Mouse (Mus musculus) thymus, adult 2 months (tissue): ENCODE results near the gene Sec61a1.

Experiments used
- CTCF ChIP-seq: fragments of 200-500 bp; IDR thresholded peaks from 2 replicates; pipeline ENCODE4 v1.5.1; 2012; ENCODE audit warnings: mild to moderate bottlenecking, control low read depth, low read length, moderate library complexity, borderline replicate concordance; ENCODE audit not compliant: control insufficient read depth, poor library complexity, insufficient read depth; ENCODE audit errors: extremely low read depth
- POLR2A ChIP-seq: fragments of 200-500 bp; IDR thresholded peaks from 2 replicates; pipeline ENCODE4 v1.6.1; 2012; ENCODE audit warnings: mild to moderate bottlenecking, low read length, control low read depth, moderate library complexity; ENCODE audit not compliant: control insufficient read depth, poor library complexity, insufficient read depth; ENCODE audit errors: extremely low read depth

DNA sequence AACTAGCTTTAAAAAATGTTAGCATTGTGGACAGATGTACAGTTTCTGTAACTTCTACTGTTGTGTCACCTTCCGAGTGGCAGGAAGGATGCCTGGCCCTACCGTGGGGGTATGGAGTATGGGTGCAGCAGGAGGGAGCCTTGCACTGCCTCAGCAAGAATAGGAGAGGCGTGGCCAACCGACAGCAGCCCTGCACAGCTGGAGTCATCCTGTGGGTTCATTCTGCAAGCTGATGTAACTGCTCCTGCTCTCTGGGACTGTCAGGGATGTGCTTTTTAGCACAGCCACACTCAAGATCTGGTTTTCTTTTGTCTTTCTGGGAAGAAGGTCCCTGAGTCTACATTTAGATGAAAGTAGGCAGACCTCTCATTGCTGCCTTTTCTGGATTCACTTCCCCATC lies 38.8 kb upstream of the Sec61a1 start:
- TF ChIP-seq CTCF: no peak
- TF ChIP-seq POLR2A: no peak
